Mouse (Mus musculus): Measurements from ENCODE around the gene Tomm40l. TPM values are rescaled to one million over a fixed set of nuclear protein-coding genes. Genes with fewer than 3 reads are reported as not detected.

Gene Tomm40l
- polyA plus RNA-seq, 2 experiments, result 26.3 to 29.2 TPM

GRCm38 (mm10) chr1:171216241-171216955, 5.9 kb downstream of the Tomm40l start:
- ATAC-seq (ENCODE audit: low FRiP score, low read depth) (no peak), DNase-seq (ENCODE audit: low spot score) (no peak)
- Histone ChIP-seq H3K9me3 (ENCODE audit: control insufficient read depth, low read length) (no peaks in the 10 kb centered on the region), H3K27ac (replicated peaks; ENCODE audit: low read depth, low read length) (no peak overlapping the region), H3K4me3 (replicated peaks; ENCODE audit: low read length) (no peak overlapping the region), H3K27me3 (ENCODE audit: control insufficient read depth, insufficient read depth, low read length) (no peaks in the 10 kb centered on the region), H3K9ac (ENCODE audit: low read depth, low read length, severe bottlenecking) (no peak overlapping the region), H3K4me1 (ENCODE audit: control insufficient read depth, insufficient read depth, low read length) (peaks cover 5% of the 10 kb centered on the region), H3K36me3 (ENCODE audit: control insufficient read depth, insufficient read depth, low read length) (peaks cover 16% of the 10 kb centered on the region), H3K4me2 (replicated peaks; ENCODE audit: low read depth, low read length, severe bottlenecking) (no peak overlapping the region)
- 87% methylated on average over 18 of the region's 18 CpGs for WGBS
- TF ChIP-seq POLR2A (IDR thresholded peaks at IDR 0.05; ENCODE audit: borderline replicate concordance, extremely low read depth, insufficient read depth, insufficient read length), result no peak

GRCm38 (mm10) chr1:171213801-171214496, 8.4 kb downstream of the Tomm40l start, which contains the start of gene Nr1i3:
Gene Nr1i3 (plus strand): TSS chr1:171213970.
- TF ChIP-seq POLR2A (IDR thresholded peaks at IDR 0.05; ENCODE audit: borderline replicate concordance, extremely low read depth, insufficient read depth, insufficient read length), result no peak
- Histone ChIP-seq H3K27ac (replicated peaks; ENCODE audit: low read depth, low read length) (no peak within 1 kb of the TSS), H3K9me3 (ENCODE audit: control insufficient read depth, low read length) (no peaks in the 10 kb centered on the region), H3K4me2 (replicated peaks; ENCODE audit: low read depth, low read length, severe bottlenecking) (no peak within 1 kb of the TSS), H3K9ac (ENCODE audit: low read depth, low read length, severe bottlenecking) (no peak within 1 kb of the TSS), H3K4me1 (ENCODE audit: control insufficient read depth, insufficient read depth, low read length) (no peaks in the 10 kb centered on the region), H3K36me3 (ENCODE audit: control insufficient read depth, insufficient read depth, low read length) (0 out of 2 replicates have a peak, but pooled peaks cover 3% of the 10 kb centered on the region), H3K27me3 (ENCODE audit: control insufficient read depth, insufficient read depth, low read length) (no peaks in the 10 kb centered on the region), H3K4me3 (replicated peaks; ENCODE audit: low read length) (no peak within 1 kb of the TSS)
- WGBS, result 67% methylated on average over 10 of the region's 10 CpGs
- DNase-seq (ENCODE audit: low spot score), result no peak
- no peak for ATAC-seq (ENCODE audit: low FRiP score, low read depth)

GRCm38 (mm10) chr1:171212854-171213253, 9.5 kb downstream of the Tomm40l start:
- H3K36me3 ChIP-seq (ENCODE audit: control insufficient read depth, insufficient read depth, low read length), result no peaks in the 10 kb centered on the region
- no peaks in the 10 kb centered on the region for H3K27me3 ChIP-seq (ENCODE audit: control insufficient read depth, insufficient read depth, low read length)
- no peak overlapping the region for H3K4me3 ChIP-seq (replicated peaks; ENCODE audit: low read length)
- no peak overlapping the region for H3K4me2 ChIP-seq (replicated peaks; ENCODE audit: low read depth, low read length, severe bottlenecking)
- no peaks in the 10 kb centered on the region for H3K4me1 ChIP-seq (ENCODE audit: control insufficient read depth, insufficient read depth, low read length)
- H3K9ac ChIP-seq (ENCODE audit: low read depth, low read length, severe bottlenecking), result no peak overlapping the region
- no peaks in the 10 kb centered on the region for H3K9me3 ChIP-seq (ENCODE audit: control insufficient read depth, low read length)
- ATAC-seq (ENCODE audit: low FRiP score, low read depth), result no peak
- no peak overlapping the region for H3K27ac ChIP-seq (replicated peaks; ENCODE audit: low read depth, low read length)
- WGBS, result 62% methylated on average over 3 of the region's 3 CpGs
- TF ChIP-seq POLR2A (IDR thresholded peaks at IDR 0.05; ENCODE audit: borderline replicate concordance, extremely low read depth, insufficient read depth, insufficient read length), result no peak
- DNase-seq (ENCODE audit: low spot score), result no peak

GRCm38 (mm10) chr1:171209409-171209808, 12.9 kb downstream of the Tomm40l start:
- no peak overlapping the region for H3K27ac ChIP-seq (replicated peaks; ENCODE audit: low read depth, low read length)
- DNase-seq (ENCODE audit: low spot score), result no peak
- WGBS, result 26% methylated on average over 4 of the region's 4 CpGs
- H3K9ac ChIP-seq (ENCODE audit: low read depth, low read length, severe bottlenecking), result no peak overlapping the region
- ATAC-seq (ENCODE audit: low FRiP score, low read depth), result no peak
- H3K27me3 ChIP-seq (ENCODE audit: control insufficient read depth, insufficient read depth, low read length), result no peaks in the 10 kb centered on the region
- no peaks in the 10 kb centered on the region for H3K9me3 ChIP-seq (ENCODE audit: control insufficient read depth, low read length)
- H3K4me3 ChIP-seq (replicated peaks; ENCODE audit: low read length), result no peak overlapping the region
- no peaks in the 10 kb centered on the region for H3K36me3 ChIP-seq (ENCODE audit: control insufficient read depth, insufficient read depth, low read length)
- TF ChIP-seq POLR2A (IDR thresholded peaks at IDR 0.05; ENCODE audit: borderline replicate concordance, extremely low read depth, insufficient read depth, insufficient read length), result no peak
- no peaks in the 10 kb centered on the region for H3K4me1 ChIP-seq (ENCODE audit: control insufficient read depth, insufficient read depth, low read length)
- H3K4me2 ChIP-seq (replicated peaks; ENCODE audit: low read depth, low read length, severe bottlenecking), result no peak overlapping the region

- ATAC-seq (ENCODE audit: low FRiP score, low read depth) (no peak), DNase-seq (ENCODE audit: low spot score) (no peak)
- Histone ChIP-seq H3K9ac (ENCODE audit: low read depth, low read length, severe bottlenecking) (no peak overlapping the region), H3K4me2 (replicated peaks; ENCODE audit: low read depth, low read length, severe bottlenecking) (no peak overlapping the region), H3K9me3 (ENCODE audit: control insufficient read depth, low read length) (no peaks in the 10 kb centered on the region), H3K27ac (replicated peaks; ENCODE audit: low read depth, low read length) (no peak overlapping the region), H3K4me3 (replicated peaks; ENCODE audit: low read length) (no peak overlapping the region), H3K27me3 (ENCODE audit: control insufficient read depth, insufficient read depth, low read length) (no peaks in the 10 kb centered on the region), H3K4me1 (ENCODE audit: control insufficient read depth, insufficient read depth, low read length) (no peaks in the 10 kb centered on the region), H3K36me3 (ENCODE audit: control insufficient read depth, insufficient read depth, low read length) (no peaks in the 10 kb centered on the region)
- 70% methylated on average over 6 of the region's 6 CpGs for WGBS
- no peak for TF ChIP-seq POLR2A (IDR thresholded peaks at IDR 0.05; ENCODE audit: borderline replicate concordance, extremely low read depth, insufficient read depth, insufficient read length)
These were observed 16.4 kb downstream of the Tomm40l start for GRCm38 (mm10) chr1:171205704-171206493.

Data from limb, embryonic 14.5 days (tissue).